Mouse (Mus musculus): Measurements from ENCODE around the gene Nol9. TPM values are rescaled to one million over a fixed set of nuclear protein-coding genes. Genes with fewer than 3 reads are reported as not detected.

Gene Nol9
- polyA plus RNA-seq, 1 experiment from 2014 or later = 14.8 TPM

DNA sequence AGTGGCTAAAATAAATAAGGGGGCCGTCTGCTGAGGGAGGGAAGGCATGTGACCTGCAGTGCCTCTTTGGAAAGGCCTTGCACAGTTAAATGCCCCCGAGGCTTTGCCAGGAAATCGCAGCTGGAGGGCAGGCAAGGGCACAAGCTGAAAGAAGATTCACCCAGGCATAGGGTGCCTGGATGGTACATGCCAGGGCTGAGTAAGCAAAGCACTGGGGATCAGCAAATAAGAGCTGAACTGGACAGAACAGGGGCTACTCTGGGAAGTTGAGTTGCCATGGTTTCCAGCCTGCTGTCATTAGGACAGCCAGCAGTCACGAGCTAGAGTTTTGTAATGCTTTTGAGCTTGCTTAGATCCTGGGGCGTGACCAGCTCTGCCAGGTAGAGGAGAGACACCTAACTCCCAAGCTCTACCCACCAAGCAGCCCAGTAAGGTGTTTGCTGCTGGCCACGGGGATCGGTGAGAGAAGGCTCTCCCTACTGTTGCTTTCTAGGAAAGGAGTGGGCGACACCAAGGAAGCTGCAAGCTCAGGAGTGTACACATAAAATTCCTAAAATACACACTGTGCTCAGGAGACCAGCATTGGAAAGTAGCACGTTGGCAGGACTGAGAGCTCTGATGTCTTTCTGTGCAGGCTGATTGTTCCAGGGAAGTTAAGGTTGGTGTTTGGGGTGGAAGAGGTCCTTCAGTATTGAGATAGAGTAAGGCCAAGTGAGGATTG is 23.4 kb downstream of the Nol9 start:
- Histone ChIP-seq H3K27ac (no peak overlapping the region), H3K79me2 (ENCODE audit: inconsistent target) (no peaks in the 10 kb centered on the region), H3K4me3 (ENCODE audit: inconsistent target) (no peak overlapping the region), H3K36me3 (ENCODE audit: inconsistent target) (peaks cover 16% of the 10 kb centered on the region)
- 84% methylated on average over 8 of the region's 9 CpGs for WGBS (ENCODE audit: missing documents)

DNA sequence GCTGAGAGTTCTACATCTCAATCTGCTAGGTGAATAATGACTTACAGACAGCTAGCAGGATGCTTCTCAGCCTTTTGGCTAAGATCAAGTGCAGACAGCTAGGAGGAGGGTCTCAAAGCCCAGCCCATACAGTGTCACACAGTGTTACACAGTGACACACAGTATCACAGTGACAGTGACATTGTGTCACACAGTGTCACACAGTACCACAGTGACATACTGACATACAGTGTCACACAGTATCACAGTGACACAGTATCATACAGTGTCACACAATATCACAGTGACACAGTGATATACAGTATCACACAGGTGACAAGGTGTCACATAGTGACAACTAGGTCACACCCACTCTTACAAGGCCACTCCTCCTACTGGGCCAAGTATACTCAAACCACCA is 28.2 kb downstream of the Nol9 start:
- no peak overlapping the region for H3K27ac ChIP-seq
- H3K36me3 ChIP-seq (ENCODE audit: inconsistent target) = no peaks in the 10 kb centered on the region
- H3K79me2 ChIP-seq (ENCODE audit: inconsistent target) = no peaks in the 10 kb centered on the region
- no peak overlapping the region for H3K4me3 ChIP-seq (ENCODE audit: inconsistent target)

- Histone ChIP-seq H3K36me3 (ENCODE audit: inconsistent target) (no peaks in the 10 kb centered on the region), H3K27ac (no peak overlapping the region), H3K79me2 (ENCODE audit: inconsistent target) (no peaks in the 10 kb centered on the region), H3K4me3 (ENCODE audit: inconsistent target) (no peak overlapping the region)
- WGBS (ENCODE audit: missing documents) = 91% methylated on average over 6 of the region's 6 CpGs
Measured at GRCm38 (mm10) chr4:152068166-152068724, 29.1 kb downstream of the Nol9 start.

DNA sequence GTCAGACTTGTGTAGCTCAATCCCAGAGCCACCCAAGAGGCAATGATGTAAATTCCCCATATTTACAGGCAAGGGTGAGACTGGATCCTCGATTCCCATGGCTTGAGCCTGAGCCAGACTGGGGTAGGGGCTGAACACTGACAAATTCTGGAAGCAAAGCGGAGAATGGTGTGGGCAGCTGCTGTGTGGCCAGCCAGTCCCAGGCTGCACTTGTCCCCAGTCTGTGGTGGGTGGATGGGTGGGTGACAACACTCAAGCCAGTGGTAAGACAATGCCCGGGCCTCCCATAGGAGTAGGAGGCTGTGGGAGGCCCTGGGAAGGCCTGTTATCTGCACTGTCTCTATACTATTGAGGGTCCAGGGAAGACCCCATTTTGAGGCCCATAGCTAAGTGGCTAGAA is 30.1 kb downstream of the Nol9 start:
- 94% methylated on average over 3 of the region's 3 CpGs for WGBS (ENCODE audit: missing documents)
- no peaks in the 10 kb centered on the region for H3K36me3 ChIP-seq (ENCODE audit: inconsistent target)

DNA sequence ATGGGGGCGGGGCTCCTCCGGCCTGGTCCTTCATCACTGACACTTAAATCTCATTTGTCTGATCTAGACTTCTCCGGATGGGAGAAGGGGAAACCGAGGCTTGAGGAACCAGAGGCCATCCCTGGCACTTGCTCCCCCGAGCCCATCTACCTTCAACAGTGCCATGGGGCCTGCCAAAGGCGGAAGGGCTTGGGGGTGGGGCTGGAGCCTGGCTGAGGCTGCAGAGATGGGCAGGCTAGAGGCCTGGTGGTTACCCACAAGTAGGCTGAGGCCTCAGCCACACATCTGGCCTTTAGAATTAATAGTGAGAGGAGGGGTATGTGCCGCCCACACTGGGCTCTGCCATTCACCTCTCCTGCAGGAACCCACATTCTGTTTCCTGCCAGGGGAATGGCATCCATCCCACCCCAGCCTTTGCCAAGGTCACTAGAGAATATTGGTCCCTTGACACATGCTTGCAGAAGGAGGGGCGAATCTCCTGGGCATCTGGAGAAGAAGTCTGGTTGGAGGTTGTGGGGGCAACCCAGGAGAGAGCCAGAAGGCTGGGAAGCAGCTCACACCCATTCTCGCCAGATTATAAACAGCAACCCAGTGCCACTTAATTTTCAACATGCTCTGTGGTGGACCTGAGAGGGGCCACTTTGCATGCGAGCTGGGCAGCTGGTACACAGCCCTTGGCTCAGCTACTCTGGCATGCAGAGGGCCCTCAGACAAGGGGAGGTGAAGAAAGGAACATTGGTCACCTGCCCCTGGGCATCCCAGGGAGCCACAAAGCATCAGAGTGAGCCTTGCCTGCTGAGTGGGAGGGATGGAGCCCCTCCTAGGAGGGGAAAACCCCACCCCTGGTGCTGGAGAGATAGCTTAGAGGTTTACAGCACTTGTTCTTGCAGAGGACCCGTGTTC is 31.6 kb downstream of the Nol9 start:
- H3K27ac ChIP-seq = no peak overlapping the region
- no peaks in the 10 kb centered on the region for H3K79me2 ChIP-seq (ENCODE audit: inconsistent target)
- WGBS (ENCODE audit: missing documents) = 50% methylated on average over 11 of the region's 11 CpGs
- no peak overlapping the region for H3K4me3 ChIP-seq (ENCODE audit: inconsistent target)
- H3K36me3 ChIP-seq (ENCODE audit: inconsistent target) = no peaks in the 10 kb centered on the region

More for the DNA sequence above, 30.1 kb downstream of the Nol9 start:
- Histone ChIP-seq H3K79me2 (ENCODE audit: inconsistent target) (no peaks in the 10 kb centered on the region), H3K27ac (no peak overlapping the region), H3K4me3 (ENCODE audit: inconsistent target) (no peak overlapping the region)

- Histone ChIP-seq H3K4me3 (ENCODE audit: inconsistent target) (no peak within 1 kb of the TSS), H3K79me2 (ENCODE audit: inconsistent target) (no peaks in the 10 kb centered on the region), H3K27ac (no peak within 1 kb of the TSS), H3K36me3 (ENCODE audit: inconsistent target) (no peaks in the 10 kb centered on the region)
- 15% methylated on average over 10 of the region's 10 CpGs for WGBS (ENCODE audit: missing documents)
Measured at GRCm38 (mm10) chr4:152072121-152072601, 33.0 kb downstream of the Nol9 start, which contains the start of gene Plekhg5. Plekhg5 (plus strand) TSS chr4:152072498.

GRCm38 (mm10) chr4:152072655-152073054 is 33.5 kb downstream of the Nol9 start:
- Histone ChIP-seq H3K36me3 (ENCODE audit: inconsistent target) (no peaks in the 10 kb centered on the region), H3K4me3 (ENCODE audit: inconsistent target) (no peak overlapping the region), H3K79me2 (ENCODE audit: inconsistent target) (no peaks in the 10 kb centered on the region), H3K27ac (no peak overlapping the region)
- WGBS (ENCODE audit: missing documents) = 21% methylated on average over 10 of the region's 10 CpGs

DNA sequence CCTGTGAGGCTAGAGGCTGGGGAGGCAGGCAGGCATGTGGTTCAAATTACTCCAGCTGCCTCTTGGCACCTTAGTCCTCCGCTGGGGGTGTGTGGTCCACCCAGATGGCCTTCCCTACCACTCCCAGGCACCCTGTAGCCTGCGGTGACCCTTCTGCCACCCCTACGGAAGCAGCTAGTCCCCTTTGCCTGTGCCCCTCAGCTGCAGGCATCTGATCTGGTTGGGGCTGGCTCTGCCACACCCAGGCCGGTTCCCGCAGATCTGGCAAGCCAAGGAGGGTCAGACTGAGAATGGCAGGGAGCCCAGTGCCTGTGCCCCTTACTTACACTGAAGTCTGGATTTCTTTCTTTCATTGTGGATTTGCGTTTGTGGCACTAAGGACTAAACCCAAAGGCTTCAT is 34.6 kb downstream of the Nol9 start:
- WGBS (ENCODE audit: missing documents) = 97% methylated on average over 6 of the region's 6 CpGs
- H3K27ac ChIP-seq = no peak overlapping the region
- no peaks in the 10 kb centered on the region for H3K36me3 ChIP-seq (ENCODE audit: inconsistent target)
- no peak overlapping the region for H3K4me3 ChIP-seq (ENCODE audit: inconsistent target)
- H3K79me2 ChIP-seq (ENCODE audit: inconsistent target) = no peaks in the 10 kb centered on the region

DNA sequence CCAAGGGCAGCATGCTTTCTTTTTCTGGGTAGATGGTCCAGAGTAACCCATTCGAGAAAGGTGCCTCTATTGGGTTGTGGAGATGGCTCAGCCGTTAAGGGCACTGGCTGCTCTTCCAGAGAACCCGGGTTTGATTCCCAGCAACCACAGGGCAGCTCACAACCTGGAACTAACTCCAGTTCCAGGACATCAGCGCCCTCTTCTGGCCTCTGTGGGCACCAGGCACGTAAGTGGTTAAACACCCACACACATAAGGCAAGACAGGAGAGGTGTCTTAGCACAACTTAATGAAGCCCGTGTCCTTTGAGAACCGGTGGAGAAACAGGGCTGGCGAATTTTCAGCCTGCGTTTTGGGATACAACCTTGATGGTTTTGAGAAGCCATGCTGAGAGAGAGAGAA is 35.4 kb downstream of the Nol9 start:
- H3K79me2 ChIP-seq (ENCODE audit: inconsistent target) = no peaks in the 10 kb centered on the region
- H3K4me3 ChIP-seq (ENCODE audit: inconsistent target) = no peak overlapping the region
- H3K36me3 ChIP-seq (ENCODE audit: inconsistent target) = no peaks in the 10 kb centered on the region
- no peak overlapping the region for H3K27ac ChIP-seq
- WGBS (ENCODE audit: missing documents) = 94% methylated on average over 9 of the region's 9 CpGs

GRCm38 (mm10) chr4:152077191-152077590 is 38.1 kb downstream of the Nol9 start:
- H3K4me3 ChIP-seq (ENCODE audit: inconsistent target) = no peak overlapping the region
- no peaks in the 10 kb centered on the region for H3K36me3 ChIP-seq (ENCODE audit: inconsistent target)
- no peak overlapping the region for H3K27ac ChIP-seq
- WGBS (ENCODE audit: missing documents) = 96% methylated on average over 9 of the region's 9 CpGs
- no peaks in the 10 kb centered on the region for H3K79me2 ChIP-seq (ENCODE audit: inconsistent target)

- Histone ChIP-seq H3K36me3 (ENCODE audit: inconsistent target) (no peaks in the 10 kb centered on the region), H3K4me3 (ENCODE audit: inconsistent target) (no peak overlapping the region), H3K27ac (no peak overlapping the region), H3K79me2 (ENCODE audit: inconsistent target) (no peaks in the 10 kb centered on the region)
- WGBS (ENCODE audit: missing documents) = 53% methylated on average over 10 of the region's 10 CpGs
Measured at GRCm38 (mm10) chr4:152078105-152078530, 39.0 kb downstream of the Nol9 start.

DNA sequence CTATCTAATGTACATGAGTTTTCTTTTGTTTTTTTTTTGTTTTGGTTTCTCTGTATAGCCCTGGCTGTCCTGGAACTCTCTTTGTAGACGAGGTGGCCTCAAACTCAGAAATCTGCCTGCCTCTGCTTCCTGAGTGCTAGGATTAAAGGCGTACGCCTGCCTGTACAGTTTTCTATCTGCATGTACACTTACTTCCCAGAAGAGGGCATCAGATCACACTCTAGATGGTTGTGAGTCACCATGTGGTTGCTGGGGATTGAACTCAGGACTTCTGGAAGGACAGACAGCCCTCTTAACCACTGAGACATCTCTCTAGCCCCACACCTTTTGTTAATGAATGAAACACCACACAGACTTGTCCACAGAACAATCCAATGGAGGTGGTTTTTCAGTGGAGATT is 40.1 kb downstream of the Nol9 start:
- no peak overlapping the region for H3K4me3 ChIP-seq (ENCODE audit: inconsistent target)
- no peak overlapping the region for H3K27ac ChIP-seq
- H3K79me2 ChIP-seq (ENCODE audit: inconsistent target) = no peaks in the 10 kb centered on the region
- 97% methylated on average over 3 of the region's 3 CpGs for WGBS (ENCODE audit: missing documents)
- H3K36me3 ChIP-seq (ENCODE audit: inconsistent target) = no peaks in the 10 kb centered on the region

DNA sequence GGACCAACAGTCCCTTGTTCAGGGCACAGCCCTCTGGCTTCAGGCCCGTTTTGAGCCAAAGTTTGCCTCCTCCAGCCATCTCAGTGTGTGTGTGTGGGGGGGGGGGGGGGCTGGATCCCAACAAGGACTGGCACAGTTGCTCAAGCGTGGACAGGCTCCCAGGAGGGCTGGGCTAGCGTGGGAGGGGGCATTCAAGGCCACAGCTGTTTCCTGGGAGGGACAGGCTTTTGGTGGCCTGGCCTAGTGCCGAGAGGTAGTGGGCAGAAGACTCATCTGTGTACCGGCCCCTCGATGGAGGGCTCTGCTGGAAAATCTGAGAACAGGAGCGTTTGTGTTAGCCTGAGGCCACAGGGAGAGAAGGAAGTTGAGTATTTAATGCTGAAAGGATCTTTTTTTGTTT is 40.8 kb downstream of the Nol9 start:
- Histone ChIP-seq H3K4me3 (ENCODE audit: inconsistent target) (no peak overlapping the region), H3K27ac (no peak overlapping the region), H3K79me2 (ENCODE audit: inconsistent target) (no peaks in the 10 kb centered on the region), H3K36me3 (ENCODE audit: inconsistent target) (no peaks in the 10 kb centered on the region)
- 48% methylated on average over 7 of the region's 7 CpGs for WGBS (ENCODE audit: missing documents)

- 90% methylated on average over 7 of the region's 7 CpGs for WGBS (ENCODE audit: missing documents)
- no peak overlapping the region for H3K27ac ChIP-seq
Measured at GRCm38 (mm10) chr4:152083611-152084220, 44.6 kb downstream of the Nol9 start.

More at GRCm38 (mm10) chr4:152083611-152084220, 44.6 kb downstream of the Nol9 start:
- Histone ChIP-seq H3K79me2 (ENCODE audit: inconsistent target) (no peaks in the 10 kb centered on the region), H3K36me3 (ENCODE audit: inconsistent target) (no peaks in the 10 kb centered on the region), H3K4me3 (ENCODE audit: inconsistent target) (no peak overlapping the region)
